ENCODE assay signal across 35 mouse cellular contexts in the genomic region with DNA sequence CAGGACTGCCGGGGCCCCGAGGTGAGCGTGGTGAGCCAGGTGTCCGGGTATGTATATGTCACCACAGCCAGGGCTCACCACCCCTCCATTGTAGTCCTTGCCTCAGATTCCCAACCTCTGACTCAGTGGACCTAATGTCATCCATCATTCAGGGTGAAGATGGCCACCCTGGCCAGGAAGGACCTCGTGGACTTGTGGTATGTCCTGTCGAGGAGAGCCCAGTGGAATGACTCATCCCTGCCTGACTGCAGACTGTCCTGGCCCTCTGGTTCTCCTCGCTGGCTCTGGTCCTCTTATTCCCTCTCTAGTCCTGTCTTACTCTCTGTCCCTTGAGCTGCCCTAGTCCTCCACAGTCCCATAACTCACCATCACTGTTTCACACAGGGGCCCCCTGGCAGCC. TPM values are rescaled to one million over a fixed set of nuclear protein-coding genes. Genes with fewer than 3 reads are reported as not detected.
DNase-seq lines count a peak whose midpoint lies in the region; ATAC-seq and TF ChIP-seq lines count a peak whose summit lies in the region.
"Had no signal": no experiment of that assay in that cellular context is flagged by ENCODE, and none has a peak within 500 bp of the region (broad histone marks: within the 10 kb centered on the region; RNA-seq: fewer than 3 reads in every experiment).

No protein-coding gene starts in this region.

- CTCF ChIA-PET in Patski (lab: Charles Lee) = no interaction called here

- TF ChIP-seq POLR2A in lung, adult 2 months (IDR thresholded peaks at IDR 0.05; ENCODE audit: borderline replicate concordance, extremely low read depth, low read depth, low read length) = no peak

- H3K4me1 ChIP-seq in midbrain, embryonic 11.5 days (ENCODE audit: control insufficient read depth, insufficient read depth, low read length) = no peaks in the 10 kb centered on the region
- H3K4me1 ChIP-seq in midbrain, embryonic 16.5 days (ENCODE audit: control insufficient read depth, insufficient read depth, low read length) = no peaks in the 10 kb centered on the region
- H3K4me1 ChIP-seq in lung, adult 2 months (ENCODE audit: control insufficient read depth, insufficient read depth, low read length) = no peaks in the 10 kb centered on the region
- H3K4me1 ChIP-seq: hindbrain, embryonic 13.5 days; kidney, embryonic 15.5 days; limb, embryonic 12.5 days; midbrain, embryonic 12.5 days had no signal

- no peaks in the 10 kb centered on the region for H3K9me3 ChIP-seq in midbrain, embryonic 11.5 days (ENCODE audit: control insufficient read depth, low read length)
- no peaks in the 10 kb centered on the region for H3K9me3 ChIP-seq in midbrain, embryonic 16.5 days (replicated peaks; ENCODE audit: control insufficient read depth, low read length, poor library complexity, severe bottlenecking)
- H3K9me3 ChIP-seq: forebrain, embryonic 10.5 days; hindbrain, embryonic 13.5 days; kidney, embryonic 15.5 days; limb, embryonic 12.5 days; midbrain, embryonic 12.5 days had no signal

- H3K27ac ChIP-seq in midbrain, embryonic 11.5 days (ENCODE audit: low read depth, low read length) = no peak overlapping the region
- no peak overlapping the region for H3K27ac ChIP-seq in midbrain, embryonic 16.5 days (ENCODE audit: low read length)
- H3K27ac ChIP-seq: forebrain, embryonic 10.5 days; gastrocnemius, adult 2 months; hindbrain, embryonic 13.5 days; kidney, embryonic 15.5 days; layer of hippocampus, adult 2 months; left cerebral cortex, adult 2 months; limb, embryonic 12.5 days; midbrain, embryonic 12.5 days had no signal

- H3K4me2 ChIP-seq in midbrain, embryonic 11.5 days = no peak overlapping the region
- no peak overlapping the region for H3K4me2 ChIP-seq in midbrain, embryonic 16.5 days (ENCODE audit: low read length)
- H3K4me2 ChIP-seq: hindbrain, embryonic 13.5 days; kidney, embryonic 15.5 days; limb, embryonic 12.5 days; liver, embryonic 11.5 days; midbrain, embryonic 12.5 days had no signal

- in situ Hi-C loops in Patski (cut with MboI; ENCODE audit: low pct_unique_long_range_greater_than_20kb) = no loop called here

- no peaks in the 10 kb centered on the region for H3K27me3 ChIP-seq in midbrain, embryonic 11.5 days (ENCODE audit: control insufficient read depth, insufficient read depth, low read length)
- H3K27me3 ChIP-seq in midbrain, embryonic 16.5 days (ENCODE audit: control insufficient read depth, insufficient read depth, low read depth, low read length) = no peaks in the 10 kb centered on the region
- H3K27me3 ChIP-seq in Patski = no peaks in the 10 kb centered on the region
- H3K27me3 ChIP-seq: CH12.LX; hindbrain, embryonic 13.5 days; kidney, embryonic 15.5 days; limb, embryonic 12.5 days; midbrain, embryonic 12.5 days had no signal

- POLR2A ChIA-PET in Patski (lab: Charles Lee) = no interaction called here

- H3K36me3 ChIP-seq in midbrain, embryonic 11.5 days (ENCODE audit: control insufficient read depth, insufficient read depth, low read length) = no peaks in the 10 kb centered on the region
- no peaks in the 10 kb centered on the region for H3K36me3 ChIP-seq in midbrain, embryonic 16.5 days (ENCODE audit: control insufficient read depth, insufficient read depth, low read length)
- H3K36me3 ChIP-seq: forebrain, embryonic 10.5 days; hindbrain, embryonic 13.5 days; kidney, embryonic 15.5 days; limb, embryonic 12.5 days; midbrain, embryonic 12.5 days had no signal

- 84% methylated on average over 7 of the region's 7 CpGs for WGBS in midbrain, embryonic 11.5 days
- WGBS in midbrain, embryonic 16.5 days = 86% methylated on average over 7 of the region's 7 CpGs
- WGBS in lung, adult 2 months = 69% methylated on average over 7 of the region's 7 CpGs

- no peak overlapping the region for H3K4me3 ChIP-seq in midbrain, embryonic 11.5 days (ENCODE audit: low read depth, low read length)
- H3K4me3 ChIP-seq in midbrain, embryonic 16.5 days (ENCODE audit: low read depth, low read length) = no peak overlapping the region
- no peak overlapping the region for H3K4me3 ChIP-seq in lung, adult 2 months (replicated peaks; ENCODE audit: extremely low read depth, low read depth, low read length)
- H3K4me3 ChIP-seq: forebrain, embryonic 10.5 days; gastrocnemius, adult 2 months; hindbrain, embryonic 13.5 days; kidney, embryonic 15.5 days; layer of hippocampus, adult 2 months; left cerebral cortex, adult 2 months; limb, embryonic 12.5 days; midbrain, embryonic 12.5 days had no signal

- no peak for TF ChIP-seq CTCF in Patski (IDR thresholded peaks at IDR 0.05)
- no peak for TF ChIP-seq CTCF in lung, adult 2 months (IDR thresholded peaks at IDR 0.05; ENCODE audit: insufficient read depth, low read length)

- peak; percentile 37 for DNase-seq in adrenal gland, postnatal 14 days
- no peak for DNase-seq in adrenal gland, adult 8-10 months
- DNase-seq in midbrain, embryonic 11.5 days (ENCODE audit: low spot score, missing footprints) = peak; percentile 57
- DNase-seq in Patski (ENCODE audit: low read depth, low spot score) = peak; percentile 46
- no peak for DNase-seq in kidney, postnatal 10 days
- no peak for DNase-seq in lung, adult 2 months
- DNase-seq: B cell, adult 2 months; cerebellum, adult 8-10 months; cerebellum, postnatal 25 days; gastrocnemius, adult 2 months; heart, postnatal 36 days; kidney, adult 18-20 months; kidney, postnatal 36 days; lung, postnatal 36 days; right cerebral cortex, postnatal 14 days had no signal

- no peak for ATAC-seq in midbrain, embryonic 11.5 days (ENCODE audit: low FRiP score)
- ATAC-seq in midbrain, embryonic 16.5 days = no peak
- peak; percentile 93 for ATAC-seq in Patski
- ATAC-seq: forebrain, embryonic 16.5 days had no signal

- H3K9ac ChIP-seq in midbrain, embryonic 11.5 days (ENCODE audit: low read length) = no peak overlapping the region
- no peak overlapping the region for H3K9ac ChIP-seq in midbrain, embryonic 16.5 days (ENCODE audit: low read depth, low read length)
- H3K9ac ChIP-seq: hindbrain, embryonic 13.5 days; kidney, embryonic 15.5 days; limb, embryonic 12.5 days; midbrain, embryonic 12.5 days had no signal

RNA-seq across cellular contexts. Expression of gene Ucn2, which starts 7.8 kb away (rescaled TPM):
- 0.53 and 0.89 TPM in 2 replicates for total RNA-seq in adrenal gland, postnatal 14 days (2021)
- total RNA-seq in adrenal gland, adult 8-10 months (2022) = 1 to 10 TPM in 1 of 4 experiments, under 1 TPM in 3; 0.31 to 1.0 (median 0.45) TPM
- polyA plus RNA-seq in midbrain, embryonic 11.5 days (2014; fragmentation: Nextera tagmentation; extraction: Ambion mirVana) = 0.15 TPM in 1 of 2 replicates, not detected in the other
- not detected in 2 replicates for polyA plus RNA-seq in midbrain, embryonic 16.5 days (2015; fragmentation: Nextera tagmentation; extraction: Ambion mirVana)
- 0.18 TPM for polyA plus RNA-seq in Patski (2021)
- polyA plus RNA-seq in lung, adult 2 months (2012; rRNA removed) = 1.0 and 2.3 TPM in 2 replicates
- total RNA-seq: CH12.LX; heart, adult 8-10 months; heart, postnatal 36 days; layer of hippocampus, adult 2 months; layer of hippocampus, postnatal 14 days; left cerebral cortex, postnatal 25 days; megakaryocyte, adult 5-6 weeks had no signal
- polyA plus RNA-seq: embryonic facial prominence, embryonic 11.5 days; forebrain, embryonic 10.5 days; forebrain, embryonic 16.5 days; heart, embryonic 16.5 days; hindbrain, embryonic 13.5 days; limb, embryonic 12.5 days; liver, embryonic 11.5 days; liver, embryonic 16.5 days; lung, embryonic 16.5 days; midbrain, embryonic 12.5 days; stomach, embryonic 14.5 days had no signal

RNA-seq across cellular contexts. Expression of gene Pfkfb4, which starts 13.6 kb away (rescaled TPM):
- 5.0 and 5.7 TPM in 2 replicates for total RNA-seq in adrenal gland, postnatal 14 days (2021)
- 10 to 100 TPM in 2 of 4 experiments, 1 to 10 TPM in 2; 6.2 to 21.6 (median 12.0) TPM for total RNA-seq in adrenal gland, adult 8-10 months (2022)
- polyA plus RNA-seq in midbrain, embryonic 11.5 days (2014; fragmentation: Nextera tagmentation; extraction: Ambion mirVana) = 7.7 and 10.5 TPM in 2 replicates
- 31.5 and 31.9 TPM in 2 replicates for polyA plus RNA-seq in midbrain, embryonic 16.5 days (2015; fragmentation: Nextera tagmentation; extraction: Ambion mirVana)
- polyA plus RNA-seq in Patski (2021) = 7.2 TPM
- 49.4 and 59.8 TPM in 2 replicates for polyA plus RNA-seq in lung, adult 2 months (2012; rRNA removed)

RNA-seq across cellular contexts. Expression of gene Col7a1, which starts 24.6 kb away (rescaled TPM):
- total RNA-seq in adrenal gland, postnatal 14 days (2021) = 6.0 and 8.5 TPM in 2 replicates
- 10 to 100 TPM in 1 of 4 experiments, 1 to 10 TPM in 3; 2.6 to 12.4 (median 6.9) TPM for total RNA-seq in adrenal gland, adult 8-10 months (2022)
- 1.1 and 2.2 TPM in 2 replicates for polyA plus RNA-seq in midbrain, embryonic 11.5 days (2014; fragmentation: Nextera tagmentation; extraction: Ambion mirVana)
- 1.1 and 1.6 TPM in 2 replicates for polyA plus RNA-seq in midbrain, embryonic 16.5 days (2015; fragmentation: Nextera tagmentation; extraction: Ambion mirVana)
- 9.1 TPM for polyA plus RNA-seq in Patski (2021)
- polyA plus RNA-seq in lung, adult 2 months (2012; rRNA removed) = 7.1 and 12.2 TPM in 2 replicates

RNA-seq across cellular contexts. Expression of gene Uqcrc1, which starts 41.5 kb away (rescaled TPM):
- total RNA-seq in adrenal gland, postnatal 14 days (2021) = 1,224 and 1,334 TPM in 2 replicates
- total RNA-seq in adrenal gland, adult 8-10 months (2022) = 100 to 1,000 TPM; 381 to 565 (median 479) TPM
- 378 and 408 TPM in 2 replicates for polyA plus RNA-seq in midbrain, embryonic 11.5 days (2014; fragmentation: Nextera tagmentation; extraction: Ambion mirVana)
- 417 and 452 TPM in 2 replicates for polyA plus RNA-seq in midbrain, embryonic 16.5 days (2015; fragmentation: Nextera tagmentation; extraction: Ambion mirVana)
- 440 TPM for polyA plus RNA-seq in Patski (2021)
- polyA plus RNA-seq in lung, adult 2 months (2012; rRNA removed) = 290 and 399 TPM in 2 replicates

Comparison
In these comparisons a context has a peak if more than half of its experiments do, and no peak if none do; other contexts are left out.
1. DNase-seq: peak in adrenal gland, postnatal 14 days (single experiment), midbrain, embryonic 11.5 days (single experiment) and Patski (single experiment); none in adrenal gland, adult 8-10 months (single experiment), kidney, postnatal 10 days (single experiment) and lung, adult 2 months (single experiment).